Mouse (Mus musculus) erythroblast, adult 5-6 weeks (primary cell): Measurements from ENCODE around the gene Dgke. TPM values are rescaled to one million over a fixed set of nuclear protein-coding genes. Genes with fewer than 3 reads are reported as not detected.
"Not testable (repeated sequence)": the region's sequence is repeated elsewhere in the genome, so short reads cannot be mapped to it uniquely, and the experiment has no call there.

ENCODE experiments used
- ATAC-seq: replicated peaks from 2 replicates; pipeline ENCODE4 v1.8.0; 2016; ENCODE audit warnings: moderate number of reproducible peaks, mild to moderate bottlenecking, moderate TSS enrichment, inconsistent platforms; ENCODE audit not compliant: poor library complexity, low FRiP score, severe bottlenecking
- total RNA-seq, 2 experiments: library from RNA; stranded (forward) in 1 of 2; stranded (reverse) in 1 of 2; fragments of 150-400 nt in 1 of 2; fragments of 200-764, 138-1000 nt in 1 of 2; gene quantifications; 2 replicates each; pipeline versions ENCODE4 v1.2.3 to v1.2.4; 2015 to 2017; ENCODE audit warnings: low replicate concordance in 2 of 2

Gene Dgke
- total RNA-seq, 2 experiments from 2014 or later: 1.8 TPM; not detected in 1

DNA sequence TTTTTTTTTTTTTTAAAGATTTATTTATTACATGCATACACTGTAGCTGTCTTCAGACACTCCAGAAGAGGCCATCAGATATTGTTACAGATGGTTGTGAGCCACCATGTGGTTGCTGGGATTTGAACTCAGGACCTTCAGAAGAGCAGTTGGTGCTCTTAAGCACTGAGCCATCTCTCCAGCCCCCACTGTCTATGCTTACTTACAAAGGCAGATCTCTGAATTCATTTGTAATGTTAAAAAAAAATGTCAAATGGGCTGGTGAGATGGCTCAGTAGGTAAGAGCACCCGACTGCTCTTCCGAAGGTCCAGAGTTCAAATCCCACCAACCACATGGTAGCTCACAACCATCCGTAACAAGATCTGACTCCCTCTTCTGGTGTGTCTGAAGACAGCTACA lies 21.1 kb downstream of the Dgke start:
- ATAC-seq: not testable (repeated sequence)

DNA sequence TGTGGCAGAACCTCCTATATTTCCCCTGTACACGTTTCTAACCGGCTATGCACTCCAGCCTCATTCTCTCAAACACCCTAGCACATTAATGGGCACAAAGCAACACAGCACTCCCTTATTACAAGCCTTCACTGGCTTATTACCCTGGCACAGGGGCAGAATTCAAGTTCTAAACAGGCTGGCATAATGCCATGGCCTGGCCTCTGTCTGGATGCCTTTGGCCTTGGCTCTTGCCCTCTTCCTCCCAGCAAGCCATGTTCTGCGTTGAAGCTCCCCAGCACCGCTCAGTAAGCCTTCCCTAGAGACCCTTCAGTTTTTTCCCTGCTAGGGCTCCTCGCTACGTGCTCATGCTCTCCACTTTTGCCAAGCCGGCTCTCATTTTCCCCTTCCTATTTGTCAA lies 23.6 kb downstream of the Dgke start:
- ATAC-seq: no peak

GRCm38 (mm10) chr11:89041073-89041472 lies 25.6 kb downstream of the Dgke start:
- not testable (repeated sequence) for ATAC-seq

DNA sequence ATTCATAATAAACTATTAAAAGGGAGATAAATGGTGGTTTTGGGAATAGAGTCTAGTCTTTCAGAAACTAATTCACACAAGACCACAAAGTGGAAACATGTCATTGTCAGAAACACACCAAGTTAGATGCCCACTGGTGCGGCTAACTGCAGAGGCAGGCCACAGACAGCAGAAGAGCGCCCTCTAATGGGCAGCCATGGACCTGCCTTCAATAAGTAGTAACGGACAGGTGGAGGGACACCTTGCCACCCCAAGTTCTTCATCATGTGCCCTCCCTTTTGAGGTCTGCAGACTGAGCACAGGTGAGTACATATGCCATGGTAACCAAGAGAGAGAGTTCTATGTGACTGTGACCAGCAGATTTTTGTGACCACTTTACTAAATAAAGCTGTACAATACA lies 27.3 kb downstream of the Dgke start:
- peak; percentile 86 for ATAC-seq

DNA sequence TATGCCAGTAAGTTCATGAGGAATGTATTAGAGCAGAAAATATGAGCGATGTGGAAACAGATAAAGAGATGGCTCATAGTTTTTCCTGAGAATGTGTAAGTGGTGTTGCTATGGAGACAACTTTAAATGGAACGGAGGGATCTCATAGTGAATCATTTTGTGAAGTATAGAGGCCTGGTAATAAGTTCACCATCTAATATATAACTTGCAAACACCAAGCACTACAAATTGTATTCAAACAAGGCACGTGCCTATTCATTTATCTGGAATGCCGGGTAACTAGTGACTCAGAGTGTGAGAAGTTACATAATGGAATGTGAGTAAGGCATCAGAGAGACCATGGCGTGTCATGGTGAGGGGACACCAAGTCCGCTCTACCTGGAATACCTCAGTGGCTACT lies 28.2 kb downstream of the Dgke start:
- ATAC-seq: no peak

DNA sequence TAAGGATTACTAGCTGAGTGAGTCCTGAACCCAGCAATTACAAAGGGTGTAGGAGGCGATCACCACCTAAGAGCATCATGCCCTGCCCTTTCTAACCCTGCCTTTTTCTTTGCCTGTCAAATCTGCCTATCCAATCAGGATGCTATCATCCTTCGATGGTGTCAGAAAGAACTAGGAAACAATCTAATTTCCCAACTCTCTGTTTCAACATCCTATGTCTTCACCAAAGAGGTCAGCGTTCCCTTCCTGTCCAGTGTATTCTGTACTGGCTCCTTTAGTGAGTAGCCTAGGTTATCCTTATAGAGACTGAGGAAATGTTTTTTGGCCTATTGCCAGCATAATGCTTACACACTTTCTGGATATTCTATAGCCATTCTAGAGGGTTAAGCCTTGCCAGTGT lies 31.1 kb downstream of the Dgke start:
- no peak for ATAC-seq

- ATAC-seq: no peak
These were observed 32.1 kb downstream of the Dgke start for GRCm38 (mm10) chr11:89034592-89034991.

- no peak for ATAC-seq
These were observed 35.5 kb downstream of the Dgke start for GRCm38 (mm10) chr11:89031189-89031588.

- no peak for ATAC-seq
These were observed 36.1 kb downstream of the Dgke start for GRCm38 (mm10) chr11:89030552-89030951.

- ATAC-seq: no peak
These were observed 37.7 kb downstream of the Dgke start for GRCm38 (mm10) chr11:89028871-89029405.

GRCm38 (mm10) chr11:89027955-89028361 lies 38.7 kb downstream of the Dgke start:
- no peak for ATAC-seq

- no peak for ATAC-seq
These were observed 40.5 kb downstream of the Dgke start for GRCm38 (mm10) chr11:89026117-89026516.

DNA sequence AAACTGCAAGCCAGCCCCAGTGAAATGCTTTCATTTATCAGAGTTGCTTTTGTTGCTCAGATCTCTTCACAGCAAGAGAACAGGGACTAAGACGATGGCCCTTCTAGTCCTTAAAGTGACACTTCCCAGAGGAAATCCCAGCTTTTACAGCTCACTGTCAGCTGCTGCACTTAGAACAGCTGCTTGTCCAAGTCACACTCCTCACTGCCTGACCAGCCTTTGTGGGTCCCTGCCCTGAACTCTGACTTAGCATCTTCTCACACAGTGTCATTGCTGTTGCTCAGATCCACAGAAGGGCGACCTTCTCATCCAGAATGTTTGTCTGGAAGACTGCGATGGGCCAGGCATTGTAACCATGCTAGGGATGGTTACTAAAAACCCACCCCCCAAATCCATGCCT lies 41.0 kb downstream of the Dgke start:
- no peak for ATAC-seq

DNA sequence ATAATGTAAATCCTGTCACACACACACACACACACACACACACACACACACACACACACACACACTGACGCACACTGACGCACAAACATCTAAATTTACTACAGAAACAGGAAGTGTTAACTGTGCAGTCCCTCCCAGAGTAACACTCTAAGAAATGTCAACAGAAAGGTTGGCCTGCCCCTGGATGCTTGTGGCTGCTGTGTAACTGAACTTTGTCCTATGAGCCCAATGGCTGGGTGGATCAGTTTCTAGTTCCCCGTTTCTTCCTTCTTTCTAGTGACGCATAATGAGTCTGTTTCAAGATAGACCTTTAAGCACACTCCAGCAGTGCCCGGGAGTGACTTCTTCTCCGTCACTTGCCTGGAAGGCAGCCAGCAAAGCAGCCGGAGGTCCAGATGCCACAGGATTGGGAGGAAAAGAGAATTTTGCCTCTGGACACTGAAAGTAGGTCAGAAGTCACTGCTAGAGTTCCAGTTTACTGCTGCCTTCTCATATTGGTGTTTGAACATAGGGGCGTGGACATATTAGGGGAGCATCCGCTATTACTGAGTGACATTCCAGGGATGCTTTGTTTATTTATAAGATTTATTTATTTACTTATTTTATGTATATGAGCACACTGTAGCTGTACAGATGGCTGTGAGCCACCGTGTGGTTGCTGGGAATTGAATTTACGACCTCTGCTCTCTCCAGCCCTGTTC lies 42.3 kb downstream of the Dgke start:
- ATAC-seq: no peak

DNA sequence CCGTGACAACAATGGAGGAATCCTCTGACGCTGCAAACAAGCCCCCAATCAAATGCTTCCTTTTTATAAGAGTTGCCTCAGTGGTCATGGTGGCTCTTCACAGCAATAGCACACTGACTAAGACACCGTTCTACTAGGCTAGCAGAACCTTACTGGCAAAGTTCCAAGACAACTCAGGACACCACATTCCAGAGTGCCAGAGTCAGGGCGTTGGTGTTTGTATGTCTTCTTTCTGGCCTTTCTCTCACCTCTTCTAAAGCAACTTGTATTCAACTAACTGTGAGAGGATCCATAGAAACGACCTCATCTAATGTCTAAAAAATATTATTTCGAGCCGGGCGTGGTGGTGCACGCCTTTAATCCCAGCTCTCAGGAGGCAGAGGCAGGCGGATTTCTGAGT lies 43.2 kb downstream of the Dgke start:
- ATAC-seq: no peak

GRCm38 (mm10) chr11:89022120-89022731 lies 44.4 kb downstream of the Dgke start:
- no peak for ATAC-seq

- ATAC-seq: no peak
These were observed 45.0 kb downstream of the Dgke start for GRCm38 (mm10) chr11:89021687-89022086.

DNA sequence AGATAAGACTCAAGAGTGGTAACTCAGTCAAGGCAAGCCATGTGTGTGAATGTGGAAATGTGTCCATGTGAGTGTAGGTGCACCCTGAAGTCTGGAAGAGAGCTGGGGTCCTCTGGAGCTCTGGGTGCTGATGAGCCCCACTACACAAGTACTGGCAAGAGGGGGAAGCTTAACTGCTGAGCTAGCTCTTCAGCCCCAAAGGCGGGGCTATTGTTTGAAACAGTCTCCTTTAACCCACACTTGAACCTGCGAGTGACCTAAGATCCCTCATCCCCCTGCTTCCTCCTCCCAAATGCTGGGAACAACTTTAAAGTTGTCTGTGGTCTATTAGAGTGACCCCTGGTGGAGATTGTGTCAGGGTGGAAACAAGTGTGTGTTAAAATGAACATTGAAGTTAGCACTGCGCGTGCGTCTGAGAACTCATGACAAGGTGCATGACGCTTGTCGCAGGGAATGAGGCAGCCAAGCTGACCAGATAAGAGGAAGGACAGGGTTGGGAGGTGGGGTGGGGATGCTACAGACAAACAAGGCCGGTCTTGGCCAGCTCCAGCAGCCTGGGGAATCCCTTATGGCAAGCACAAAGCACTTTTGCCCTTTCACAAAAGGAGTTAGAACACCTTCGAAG lies 45.9 kb downstream of the Dgke start:
- ATAC-seq: no peak

GRCm38 (mm10) chr11:89017514-89018182 lies 49.0 kb downstream of the Dgke start:
- ATAC-seq: peak; percentile 91

DNA sequence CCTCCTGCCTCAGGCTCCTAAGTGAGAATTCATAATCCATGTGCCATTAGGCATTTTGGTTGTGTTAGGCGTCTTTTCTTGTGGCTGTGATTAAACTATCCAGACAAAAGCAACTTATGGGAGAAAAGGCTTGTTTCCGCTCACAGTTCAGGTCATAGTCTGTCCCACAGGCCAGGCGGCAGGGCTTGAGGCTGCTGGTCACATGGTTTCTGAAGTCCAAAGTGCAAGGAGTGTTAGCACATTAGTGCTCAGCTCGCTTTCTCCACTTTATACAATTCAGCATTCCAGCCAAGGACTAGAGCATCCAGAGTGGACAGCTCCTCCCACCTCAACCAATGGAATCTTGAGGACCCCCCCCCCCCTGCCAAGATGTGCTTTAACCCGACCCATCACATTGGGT lies 54.4 kb downstream of the Dgke start:
- no peak for ATAC-seq

DNA sequence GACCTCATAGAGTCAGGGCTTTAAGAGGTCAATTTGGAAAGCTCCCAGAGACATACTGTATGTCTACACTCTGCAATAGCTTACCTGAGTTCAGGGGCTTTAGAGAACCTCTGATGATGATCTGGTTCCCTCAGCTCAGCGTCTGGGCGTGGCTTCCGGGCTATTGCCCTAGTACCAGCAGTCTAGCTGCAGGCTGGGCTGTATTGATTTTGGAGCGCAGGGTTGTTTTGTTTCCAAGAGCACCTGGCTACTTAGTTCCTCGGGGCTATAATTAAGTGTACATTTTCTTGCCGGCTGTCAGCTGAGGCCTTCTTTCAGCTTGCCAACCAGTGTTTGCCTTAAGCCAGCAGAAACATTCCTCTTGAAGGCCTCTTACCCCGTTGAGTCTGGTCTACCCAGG lies 57.2 kb downstream of the Dgke start:
- ATAC-seq: no peak
